Mouse (Mus musculus) MEL (cell line): ENCODE measurements around the gene Ccdc97. TPM values are rescaled to one million over a fixed set of nuclear protein-coding genes. Genes with fewer than 3 reads are reported as not detected.

ENCODE experiments used
- DNase-seq: peaks from one replicate; pipeline ENCODE4 v3.0.0; 2011; ENCODE audit warnings: low read depth, low spot score
- H3K27ac ChIP-seq: 2 replicates; pipeline ENCODE4 v1.5.1; 2012; ENCODE audit warnings: low read depth, mild to moderate bottlenecking, control low read depth, low read length, moderate library complexity; ENCODE audit not compliant: control insufficient read depth
- H3K27me3 ChIP-seq, 2 experiments: fragments of 150-350 bp in 1 of 2; sonication (generic) in 1 of 2; 2 replicates each; pipeline ENCODE4 v1.6.1; 2012; ENCODE audit warnings: low read length in 2 of 2, mild to moderate bottlenecking in 2 of 2, improper control_type of control experiment in 1 of 2, moderate library complexity in 1 of 2; ENCODE audit not compliant: insufficient read depth in 2 of 2, control insufficient read depth in 1 of 2
- H3K36me3 ChIP-seq, 2 experiments: 2 replicates each; pipeline ENCODE4 v1.6.1; 2012 to 2014; ENCODE audit warnings: low read length in 2 of 2, improper control_type of control experiment in 1 of 2, inconsistent platforms in 1 of 2, mild to moderate bottlenecking in 1 of 2; ENCODE audit not compliant: insufficient read depth in 2 of 2, control insufficient read depth in 1 of 2
- H3K4me1 ChIP-seq, 2 experiments: fragments of 150-350 bp in 1 of 2; sonication (generic) in 1 of 2; 2 replicates each; pipeline ENCODE4 v1.6.1; 2012; ENCODE audit warnings: low read length in 2 of 2, improper control_type of control experiment in 1 of 2, mild to moderate bottlenecking in 1 of 2; ENCODE audit not compliant: insufficient read depth in 2 of 2, control insufficient read depth in 1 of 2
- H3K4me3 ChIP-seq, 2 experiments: fragments of 150-350 bp in 1 of 2; sonication (generic) in 1 of 2; 2 replicates each; pipeline ENCODE4 v1.5.1; 2012; ENCODE audit warnings: low read depth in 2 of 2, low read length in 2 of 2, mild to moderate bottlenecking in 2 of 2, moderate library complexity in 2 of 2, control low read depth in 1 of 2, improper control_type of control experiment in 1 of 2; ENCODE audit not compliant: control insufficient read depth in 1 of 2, insufficient read depth in 1 of 2
- H3K79me2 ChIP-seq: 2 replicates; pipeline ENCODE4 v1.6.1; 2012; ENCODE audit warnings: mild to moderate bottlenecking, low read length, moderate library complexity; ENCODE audit not compliant: control insufficient read depth, poor library complexity, insufficient read depth
- H3K9ac ChIP-seq: 2 replicates; pipeline ENCODE4 v1.6.1; 2012; ENCODE audit warnings: low read depth, mild to moderate bottlenecking, control low read depth, low read length, moderate library complexity; ENCODE audit not compliant: control insufficient read depth, poor library complexity, severe bottlenecking
- H3K9me3 ChIP-seq: fragments of 150-350 bp; sonication (generic); replicated peaks from 2 replicates; pipeline ENCODE4 v1.6.1; 2012; ENCODE audit warnings: mild to moderate bottlenecking, low read length, improper control_type of control experiment, moderate library complexity; ENCODE audit not compliant: insufficient read depth
- CHD2 ChIP-seq: IDR thresholded peaks from 2 replicates; pipeline ENCODE4 v1.6.1; 2011; ENCODE audit warnings: low read length, improper control_type of control experiment
- JUND ChIP-seq: IDR thresholded peaks from 2 replicates; pipeline ENCODE4 v1.6.1; 2011; ENCODE audit warnings: low read depth, mild to moderate bottlenecking, improper control_type of control experiment, low read length
- KAT2A ChIP-seq: conservative IDR thresholded peaks from 2 replicates; pipeline ENCODE4 v1.6.1; 2012; ENCODE audit warnings: low read depth, low read length, improper control_type of control experiment, inconsistent platforms
- MAFK ChIP-seq: IDR thresholded peaks from 2 replicates; pipeline ENCODE4 v1.6.1; 2011; ENCODE audit warnings: low read depth, mild to moderate bottlenecking, low read length, improper control_type of control experiment, borderline replicate concordance
- MXI1 ChIP-seq: IDR thresholded peaks from 2 replicates; pipeline ENCODE4 v1.6.1; 2011; ENCODE audit warnings: mild to moderate bottlenecking, low read depth, low read length, improper control_type of control experiment
- MYC ChIP-seq: IDR thresholded peaks from 2 replicates; pipeline ENCODE4 v1.6.1; 2011; ENCODE audit warnings: low read depth, mild to moderate bottlenecking, low read length, improper control_type of control experiment, moderate library complexity
- NELFE ChIP-seq: IDR thresholded peaks from 2 replicates; pipeline ENCODE4 v1.6.1; 2011; ENCODE audit warnings: low read depth, low read length, improper control_type of control experiment
- NRF1 ChIP-seq: IDR thresholded peaks from 2 replicates; pipeline ENCODE4 v1.6.1; 2014; ENCODE audit warnings: low read depth, mild to moderate bottlenecking, inconsistent platforms, low read length, improper control_type of control experiment, moderate library complexity; ENCODE audit not compliant: poor library complexity, insufficient read depth, severe bottlenecking
- POLR2A ChIP-seq, 2 experiments: IDR thresholded peaks; 2 replicates each; pipeline ENCODE4 v1.6.1; 2011 to 2012; ENCODE audit warnings: low read length in 2 of 2, mild to moderate bottlenecking in 2 of 2, control low read depth in 1 of 2, improper control_type of control experiment in 1 of 2, low read depth in 1 of 2, moderate library complexity in 1 of 2; ENCODE audit not compliant: control insufficient read depth in 1 of 2, insufficient read depth in 1 of 2, poor library complexity in 1 of 2
- POLR2AphosphoS2 ChIP-seq: IDR thresholded peaks from 2 replicates; pipeline ENCODE4 v1.6.1; 2011; ENCODE audit warnings: low read length, improper control_type of control experiment
- POLR2AphosphoS5 ChIP-seq: IDR thresholded peaks from 2 replicates; pipeline ENCODE4 v1.6.1; 2012; ENCODE audit warnings: low read depth, borderline replicate concordance, mild to moderate bottlenecking, inconsistent platforms, low read length, moderate library complexity, mixed read lengths
- SIN3A ChIP-seq: IDR thresholded peaks from 2 replicates; pipeline ENCODE4 v1.6.1; 2012; ENCODE audit warnings: low read length, improper control_type of control experiment, inconsistent platforms
- TBP ChIP-seq: IDR thresholded peaks from 2 replicates; pipeline ENCODE4 v1.8.0; 2011; ENCODE audit warnings: low read depth, low read length, improper control_type of control experiment
- UBTF ChIP-seq: IDR thresholded peaks from 2 replicates; pipeline ENCODE4 v1.6.1; 2012; ENCODE audit warnings: low read depth, mild to moderate bottlenecking, inconsistent platforms, low read length, improper control_type of control experiment, moderate library complexity, borderline replicate concordance; ENCODE audit not compliant: insufficient read depth
- ZC3H11A ChIP-seq: IDR thresholded peaks from 2 replicates; pipeline ENCODE4 v1.6.1; 2012; ENCODE audit warnings: low read depth, mild to moderate bottlenecking, inconsistent platforms, low read length, improper control_type of control experiment
- ZMIZ1 ChIP-seq: IDR thresholded peaks from 2 replicates; pipeline ENCODE4 v1.6.1; 2012; ENCODE audit warnings: low read depth, mild to moderate bottlenecking, inconsistent platforms, low read length, improper control_type of control experiment, moderate library complexity
- polyA plus RNA-seq, 2 experiments: library from polyadenylated mRNA; stranded (reverse) in 1 of 2; unstranded in 1 of 2; fragments of >175 nt in 1 of 2; fragments of >200 nt in 1 of 2; gene quantifications; 2 replicates each; pipeline versions ENCODE4 v1.2.1 to v1.2.4; 2012; ENCODE audit warnings: low replicate concordance in 2 of 2, low read depth in 1 of 2; ENCODE audit not compliant: insufficient read length in 2 of 2, insufficient read depth in 1 of 2, missing spikeins in 1 of 2
- total RNA-seq: library from RNA; depleted of rRNA; stranded (reverse); fragments of 300-350 nt; gene quantifications from 2 replicates; pipeline ENCODE4 v1.2.3, GENCODE M21; 2012

The Ccdc97 gene
- total and polyA plus RNA-seq, 3 experiments, result 8.4 to 39.7 TPM; not detected in 1

DNA sequence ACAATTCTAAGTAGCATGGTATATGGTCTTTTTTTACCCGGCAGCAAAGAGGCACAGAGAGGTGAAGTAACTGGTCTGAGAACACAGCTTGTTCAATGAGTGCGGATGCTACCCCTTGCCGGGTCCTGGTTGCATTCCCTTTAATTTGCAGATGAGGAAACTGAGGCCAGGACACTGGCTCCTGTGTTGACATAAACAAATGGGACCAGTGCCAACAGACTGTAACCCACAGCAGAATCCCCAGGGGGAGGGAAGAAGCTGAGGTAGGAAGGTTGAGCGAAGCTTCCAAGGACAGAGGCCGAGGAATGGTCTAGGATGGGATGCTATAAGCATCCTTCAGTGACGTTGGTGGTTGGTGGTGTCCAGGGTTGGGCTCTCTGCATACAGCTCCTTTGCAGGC, 43.5 kb downstream of the Ccdc97 start:
- Histone ChIP-seq H3K79me2 (no peaks in the 10 kb centered on the region; the same call in 1 of the 2 replicates), H3K36me3 (peaks cover 0 to 23% of the 10 kb centered on the region in 2 experiments; a peak in 2 of 4 replicates), H3K4me1 (peaks cover 4 to 28% of the 10 kb centered on the region in 2 experiments; a peak in 2 of 4 replicates), H3K9ac (no peak overlapping the region), H3K27ac (no peak overlapping the region), H3K4me3 (no peak overlapping the region), H3K27me3 (no peaks in the 10 kb centered on the region), H3K9me3 (no peaks in the 10 kb centered on the region)
- TF ChIP-seq JUND, result no peak
- no peak for TF ChIP-seq KAT2A
- TF ChIP-seq TBP, result no peak
- TF ChIP-seq POLR2A (IDR thresholded peaks at IDR 0.05; ENCODE audit: control insufficient read depth in 1 of 2, insufficient read depth in 1 of 2, low read depth in 1 of 2, low read length in 2 of 2, poor library complexity in 1 of 2), result no peak
- no peak for TF ChIP-seq SIN3A
- no peak for TF ChIP-seq MXI1
- no peak for TF ChIP-seq POLR2AphosphoS5
- no peak for TF ChIP-seq NRF1
- TF ChIP-seq ZC3H11A, result no peak
- TF ChIP-seq ZMIZ1, result no peak
- TF ChIP-seq MAFK, result no peak
- no peak for TF ChIP-seq MYC
- no peak for TF ChIP-seq NELFE
- DNase-seq, result no peak

DNA sequence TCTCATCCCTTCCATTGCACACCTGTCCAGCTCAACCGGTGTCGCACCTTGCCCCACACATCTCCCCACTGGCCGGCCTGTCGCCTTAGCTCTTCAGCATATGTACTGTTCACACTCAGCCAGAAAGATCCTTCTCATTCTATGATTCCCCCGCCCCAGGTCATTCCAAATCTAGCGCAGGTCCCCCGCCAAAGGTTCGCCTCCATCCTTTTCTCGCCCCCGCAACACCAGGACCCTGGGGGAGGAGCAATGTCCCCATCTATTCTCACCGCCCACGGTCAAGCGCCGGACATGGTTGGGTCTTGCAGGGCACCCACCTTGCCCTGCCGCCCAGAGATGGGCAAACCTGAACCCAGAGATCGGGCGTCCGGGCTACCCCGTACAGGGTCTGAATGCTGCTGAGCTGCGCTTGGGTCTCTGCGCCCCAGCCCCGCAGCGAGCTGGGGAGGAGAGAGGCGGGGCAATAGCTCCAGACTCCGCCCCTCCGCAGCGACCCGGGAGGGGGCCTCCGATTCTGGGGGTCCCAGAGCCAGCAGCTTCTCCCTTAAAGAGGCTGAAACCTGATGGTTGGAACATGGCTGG, 44.1 kb downstream of the Ccdc97 start, which contains the start of gene Tmem91:
Tmem91 (minus strand) TSS at position 448 of the 582 bp plus-strand sequence.
- peaks cover 4 to 24% of the 10 kb centered on the region in 2 experiments; a peak in 2 of 4 replicates for H3K4me1 ChIP-seq
- peaks cover 0 to 19% of the 10 kb centered on the region in 2 experiments; a peak in 2 of 4 replicates for H3K36me3 ChIP-seq
- H3K27ac ChIP-seq, result no peak within 1 kb of the TSS
- TF ChIP-seq CHD2, result no peak
- TF ChIP-seq POLR2A (IDR thresholded peaks at IDR 0.05; ENCODE audit: control insufficient read depth in 1 of 2, insufficient read depth in 1 of 2, low read depth in 1 of 2, low read length in 2 of 2, poor library complexity in 1 of 2), result peak in 1 of 2 experiments; percentile 31; a peak in 1 of 4 replicates
- TF ChIP-seq, all 39 proteins: peak for 1
- Histone ChIP-seq H3K9ac (no peak within 1 kb of the TSS), H3K79me2 (no peaks in the 10 kb centered on the region), H3K4me3 (no peak within 1 kb of the TSS), H3K27me3 (no peaks in the 10 kb centered on the region), H3K9me3 (no peaks in the 10 kb centered on the region)
- no peak for DNase-seq

GRCm38 (mm10) chr7:25674297-25674696, 44.6 kb downstream of the Ccdc97 start:
- Histone ChIP-seq H3K9me3 (no peaks in the 10 kb centered on the region), H3K79me2 (no peaks in the 10 kb centered on the region), H3K4me3 (no peak overlapping the region), H3K36me3 (peaks cover 0 to 16% of the 10 kb centered on the region in 2 experiments; a peak in 2 of 4 replicates), H3K27ac (no peak overlapping the region), H3K9ac (no peak overlapping the region), H3K27me3 (no peaks in the 10 kb centered on the region), H3K4me1 (peaks cover 3 to 21% of the 10 kb centered on the region in 2 experiments; a peak in 2 of 4 replicates)
- DNase-seq, result no peak
- TF ChIP-seq POLR2AphosphoS2 (0 out of 2 replicates have a peak, but pooled peaks have one; percentile 11), UBTF (no peak), CHD2 (no peak), POLR2A (IDR thresholded peaks at IDR 0.05; ENCODE audit: control insufficient read depth in 1 of 2, insufficient read depth in 1 of 2, low read depth in 1 of 2, low read length in 2 of 2, poor library complexity in 1 of 2) (0 out of 4 replicates have a peak, but pooled peaks of 1 of the 2 experiments have one; percentile 5)
